Mouse (Mus musculus) ES-Bruce4 (cell line): ENCODE results near the gene Rundc3a.

ENCODE experiments used
- CTCF ChIP-seq: IDR thresholded peaks from one replicate; pipeline ENCODE4 v1.8.1; 2011; ENCODE audit warnings: low read depth, low read length
- POLR2A ChIP-seq: IDR thresholded peaks from one replicate; pipeline ENCODE4 v1.8.1; 2011; ENCODE audit warnings: low read length; ENCODE audit not compliant: insufficient read depth

DNA sequence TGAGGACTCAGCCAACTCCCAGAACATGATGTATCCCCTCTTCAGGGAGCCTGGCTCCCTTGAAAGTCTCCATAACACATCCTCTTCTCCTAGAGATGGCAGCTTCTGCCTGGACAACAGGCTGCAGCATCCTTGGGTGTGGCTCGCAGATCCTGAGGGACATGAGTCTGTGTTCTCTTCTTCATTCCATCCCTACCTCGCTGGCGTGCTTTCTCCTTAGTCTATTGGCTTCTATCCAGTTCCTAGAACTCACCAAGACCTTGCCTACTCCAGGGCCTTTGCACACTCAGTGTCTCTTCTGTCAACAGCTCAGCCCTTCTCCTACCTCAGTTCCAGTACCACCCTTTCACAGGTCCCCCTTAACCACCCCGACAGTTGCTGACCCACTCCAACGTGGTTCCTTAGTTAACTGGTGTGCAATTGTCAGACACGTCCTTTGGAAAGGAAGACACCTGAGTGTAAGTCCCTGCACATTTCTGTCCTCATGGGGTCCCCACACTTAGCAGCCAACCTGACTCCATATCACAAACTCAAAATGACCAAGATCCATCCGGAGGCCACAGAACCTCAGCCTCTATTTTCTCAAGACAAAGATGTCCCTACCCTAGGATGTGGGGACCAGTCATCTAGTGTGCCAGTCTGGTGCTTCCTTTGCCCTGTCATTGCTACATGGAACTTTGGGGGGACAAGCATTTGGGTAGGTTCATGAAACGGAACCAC, 31.3 kb upstream of the Rundc3a start:
- TF ChIP-seq CTCF (no peak), POLR2A (no peak)
